Mouse (Mus musculus) embryonic facial prominence, embryonic 15.5 days (tissue): ENCODE results near the gene Gdf15. TPM values are rescaled to one million over a fixed set of nuclear protein-coding genes. Genes with fewer than 3 reads are reported as not detected.

Experiments
- ATAC-seq: fragments of 200-750 bp; cut with Nextera tagmentation; 2 replicates; pipeline ENCODE4 v1.8.0; 2017; ENCODE audit warnings: low read depth, moderate TSS enrichment; ENCODE audit not compliant: insufficient number of reproducible peaks, low FRiP score, low TSS enrichment
- H3K27ac ChIP-seq: fragments of 300-500 bp; sonication (generic); replicated peaks from 2 replicates; pipeline ENCODE4 v1.5.1; 2015; ENCODE audit warnings: mild to moderate bottlenecking, inconsistent platforms
- H3K27me3 ChIP-seq: fragments of 300-500 bp; sonication (generic); 2 replicates; pipeline ENCODE4 v1.6.1; 2015; ENCODE audit warnings: inconsistent platforms
- H3K36me3 ChIP-seq: fragments of 300-500 bp; sonication (generic); 2 replicates; pipeline ENCODE4 v1.6.1; 2015; ENCODE audit warnings: mild to moderate bottlenecking, inconsistent platforms
- H3K4me1 ChIP-seq: fragments of 300-500 bp; sonication (generic); 2 replicates; pipeline ENCODE4 v1.6.1; 2015; ENCODE audit warnings: inconsistent platforms
- H3K4me2 ChIP-seq: fragments of 300-500 bp; sonication (generic); replicated peaks from 2 replicates; pipeline ENCODE4 v1.6.1; 2015; ENCODE audit warnings: mild to moderate bottlenecking, inconsistent platforms
- H3K4me3 ChIP-seq: fragments of 300-500 bp; sonication (generic); replicated peaks from 2 replicates; pipeline ENCODE4 v1.5.1; 2015; ENCODE audit warnings: mild to moderate bottlenecking, inconsistent platforms
- H3K9ac ChIP-seq: fragments of 300-500 bp; sonication (generic); 2 replicates; pipeline ENCODE4 v1.6.1; 2015; ENCODE audit warnings: inconsistent platforms
- H3K9me3 ChIP-seq: fragments of 300-500 bp; sonication (generic); replicated peaks from 2 replicates; pipeline ENCODE4 v1.6.1; 2016; ENCODE audit warnings: inconsistent platforms
- WGBS: fragments of 180-500 bp; shearing (Covaris S2); methylation state at CpG from one replicate; pipeline ENCODE4 v1.1.7; 2015; 5-methylcytosine and 5-hydroxymethylcytosine counted together
- polyA plus RNA-seq: library from polyadenylated mRNA; unstranded; fragments of >200 nt; fragmentation: Nextera tagmentation; extraction: Ambion mirVana; gene quantifications from 2 replicates; pipeline ENCODE4 v1.2.1, GENCODE M21; 2015

The Gdf15 gene
- polyA plus RNA-seq, 1 experiment from 2014 or later, result 0.16 TPM

- Histone ChIP-seq H3K27me3 (no peaks in the 10 kb centered on the region), H3K4me3 (no peak overlapping the region), H3K4me2 (no peak overlapping the region), H3K9ac (no peak overlapping the region), H3K9me3 (no peaks in the 10 kb centered on the region), H3K27ac (no peak overlapping the region), H3K36me3 (peaks cover 7% of the 10 kb centered on the region; the same call in 1 of the 2 replicates), H3K4me1 (peaks cover 26% of the 10 kb centered on the region)
- ATAC-seq, result no peak
- WGBS, result 58% methylated on average over 17 of the region's 17 CpGs
Measured at GRCm38 (mm10) chr8:70645501-70646224, 13.4 kb upstream of the Gdf15 start.

- H3K27ac ChIP-seq, result no peak overlapping the region
- H3K9ac ChIP-seq, result no peak overlapping the region
- H3K4me2 ChIP-seq, result no peak overlapping the region
- no peaks in the 10 kb centered on the region for H3K9me3 ChIP-seq
- ATAC-seq, result no peak
- no peaks in the 10 kb centered on the region for H3K27me3 ChIP-seq
- H3K4me1 ChIP-seq, result peaks cover 18% of the 10 kb centered on the region
- no peak overlapping the region for H3K4me3 ChIP-seq
- 82% methylated on average over 2 of the region's 2 CpGs for WGBS
- H3K36me3 ChIP-seq, result no peaks in the 10 kb centered on the region
Measured at GRCm38 (mm10) chr8:70644065-70644464, 11.8 kb upstream of the Gdf15 start.

GRCm38 (mm10) chr8:70643019-70643418 lies 10.8 kb upstream of the Gdf15 start:
- WGBS, result 52% methylated on average over 3 of the region's 3 CpGs
- no peaks in the 10 kb centered on the region for H3K9me3 ChIP-seq
- H3K4me3 ChIP-seq, result no peak overlapping the region
- no peaks in the 10 kb centered on the region for H3K27me3 ChIP-seq
- H3K36me3 ChIP-seq, result no peaks in the 10 kb centered on the region
- no peak overlapping the region for H3K4me2 ChIP-seq
- H3K27ac ChIP-seq, result no peak overlapping the region
- no peak for ATAC-seq
- H3K9ac ChIP-seq, result no peak overlapping the region
- H3K4me1 ChIP-seq, result peaks cover 17% of the 10 kb centered on the region

- Histone ChIP-seq H3K27ac (no peak overlapping the region), H3K4me1 (peaks cover 8% of the 10 kb centered on the region; the same call in 1 of the 2 replicates), H3K4me2 (no peak overlapping the region), H3K36me3 (no peaks in the 10 kb centered on the region), H3K4me3 (no peak overlapping the region), H3K9ac (no peak overlapping the region), H3K27me3 (no peaks in the 10 kb centered on the region), H3K9me3 (no peaks in the 10 kb centered on the region)
- ATAC-seq, result no peak
- WGBS, result 76% methylated on average over 9 of the region's 9 CpGs
Measured at GRCm38 (mm10) chr8:70638752-70639151, 6.5 kb upstream of the Gdf15 start.

GRCm38 (mm10) chr8:70636838-70637237 lies 4.6 kb upstream of the Gdf15 start:
- 57% methylated on average over 8 of the region's 8 CpGs for WGBS
- Histone ChIP-seq H3K9me3 (no peaks in the 10 kb centered on the region), H3K36me3 (no peaks in the 10 kb centered on the region), H3K4me3 (no peak overlapping the region), H3K27ac (no peak overlapping the region), H3K4me2 (no peak overlapping the region), H3K27me3 (no peaks in the 10 kb centered on the region), H3K9ac (no peak overlapping the region), H3K4me1 (peaks cover 11% of the 10 kb centered on the region; the same call in 1 of the 2 replicates)
- ATAC-seq, result no peak

- no peak overlapping the region for H3K9ac ChIP-seq
- H3K4me3 ChIP-seq, result no peak overlapping the region
- no peak for ATAC-seq
- H3K4me2 ChIP-seq, result no peak overlapping the region
- peaks cover 11% of the 10 kb centered on the region for H3K27me3 ChIP-seq
- H3K27ac ChIP-seq, result no peak overlapping the region
- no peaks in the 10 kb centered on the region for H3K36me3 ChIP-seq
- WGBS, result 66% methylated on average over 6 of the region's 6 CpGs
- H3K4me1 ChIP-seq, result peaks cover 22% of the 10 kb centered on the region
- H3K9me3 ChIP-seq, result no peaks in the 10 kb centered on the region
Measured at GRCm38 (mm10) chr8:70635527-70635926, 3.3 kb upstream of the Gdf15 start.

GRCm38 (mm10) chr8:70634066-70634465 lies 1.8 kb upstream of the Gdf15 start:
- no peak overlapping the region for H3K9ac ChIP-seq
- peaks cover 11% of the 10 kb centered on the region for H3K27me3 ChIP-seq
- 43% methylated on average over 6 of the region's 6 CpGs for WGBS
- H3K36me3 ChIP-seq, result no peaks in the 10 kb centered on the region
- H3K4me1 ChIP-seq, result peaks cover 31% of the 10 kb centered on the region
- no peak overlapping the region for H3K27ac ChIP-seq
- no peaks in the 10 kb centered on the region for H3K9me3 ChIP-seq
- no peak for ATAC-seq
- no peak overlapping the region for H3K4me2 ChIP-seq
- no peak overlapping the region for H3K4me3 ChIP-seq

GRCm38 (mm10) chr8:70631436-70631835 lies 820 bp downstream of the Gdf15 start:
- H3K27ac ChIP-seq, result no peak overlapping the region
- H3K27me3 ChIP-seq, result peaks cover 11% of the 10 kb centered on the region
- no peaks in the 10 kb centered on the region for H3K9me3 ChIP-seq
- H3K9ac ChIP-seq, result no peak overlapping the region
- H3K4me3 ChIP-seq, result no peak overlapping the region
- no peak for ATAC-seq
- H3K36me3 ChIP-seq, result no peaks in the 10 kb centered on the region
- peak overlapping the region; percentile 15; the same call in 1 of the 2 replicates for H3K4me2 ChIP-seq
- H3K4me1 ChIP-seq, result peaks cover 31% of the 10 kb centered on the region
- WGBS, result 18% methylated on average over 24 of the region's 24 CpGs

- Histone ChIP-seq H3K9me3 (no peaks in the 10 kb centered on the region), H3K36me3 (no peaks in the 10 kb centered on the region), H3K4me2 (peak overlapping the region; percentile 83), H3K27ac (peak overlapping the region; percentile 23; the same call in 1 of the 2 replicates), H3K27me3 (peaks cover 11% of the 10 kb centered on the region), H3K9ac (no peak overlapping the region), H3K4me1 (peaks cover 31% of the 10 kb centered on the region), H3K4me3 (peak overlapping the region; percentile 56; the same call in 1 of the 2 replicates)
- ATAC-seq, result 0 out of 2 replicates have a peak, but pooled peaks have one; percentile 31
- 15% methylated on average over 22 of the region's 22 CpGs for WGBS
Measured at GRCm38 (mm10) chr8:70630532-70631381, 1.5 kb downstream of the Gdf15 start.

GRCm38 (mm10) chr8:70629574-70630531 lies 2.4 kb downstream of the Gdf15 start:
- H3K9ac ChIP-seq, result peak overlapping the region; percentile 37
- H3K4me1 ChIP-seq, result peaks cover 36% of the 10 kb centered on the region
- peak overlapping the region; percentile 56 for H3K4me3 ChIP-seq
- peak overlapping the region; percentile 83 for H3K4me2 ChIP-seq
- H3K27ac ChIP-seq, result peak overlapping the region; percentile 23; the same call in 1 of the 2 replicates
- no peaks in the 10 kb centered on the region for H3K36me3 ChIP-seq
- WGBS, result 1% methylated on average over 60 of the region's 60 CpGs
- no peaks in the 10 kb centered on the region for H3K9me3 ChIP-seq
- H3K27me3 ChIP-seq, result peaks cover 11% of the 10 kb centered on the region
- peak; percentile 87 for ATAC-seq
